Mouse (Mus musculus) intestine, embryonic 16.5 days (tissue): Measurements from ENCODE around the gene Vmn2r13. TPM values are rescaled to one million over a fixed set of nuclear protein-coding genes. Genes with fewer than 3 reads are reported as not detected.

Experiments
- polyA plus RNA-seq: library from polyadenylated mRNA; unstranded; fragments of >200 nt; fragmentation: Nextera tagmentation; extraction: Ambion mirVana; gene quantifications from 2 replicates; pipeline ENCODE4 v1.2.1, GENCODE M21; 2015

The Vmn2r13 gene
- polyA plus RNA-seq, 1 experiment from 2014 or later: not detected

Other genes starting within 250 kb of the Vmn2r13 start
- gene Vmn2r10, start 185.7 kb downstream of the Vmn2r13 start, polyA plus RNA-seq: not detected in 2 replicates
- not detected in 2 replicates for gene Vmn2r11, start 132.6 kb downstream of the Vmn2r13 start, polyA plus RNA-seq
- not detected in 2 replicates for gene Vmn2r12, start 94.2 kb downstream of the Vmn2r13 start, polyA plus RNA-seq
- not detected in 2 replicates for gene Vmn2r14, start 32.5 kb upstream of the Vmn2r13 start, polyA plus RNA-seq
- gene Vmn2r15, start 105.4 kb upstream of the Vmn2r13 start, polyA plus RNA-seq: not detected in 2 replicates
- not detected in 2 replicates for gene Vmn2r16, start 138.0 kb upstream of the Vmn2r13 start, polyA plus RNA-seq
- gene Vmn2r17, start 227.5 kb upstream of the Vmn2r13 start, polyA plus RNA-seq: not detected in 2 replicates